Mouse (Mus musculus): ENCODE results near the gene Grin2a. TPM values are rescaled to one million over a fixed set of nuclear protein-coding genes. Genes with fewer than 3 reads are reported as not detected.

Grin2a gene
- polyA plus RNA-seq, 2 experiments: not detected

GRCm38 (mm10) chr16:9865039-9865438 lies 130.3 kb downstream of the Grin2a start:
- TF ChIP-seq CTCF (IDR thresholded peaks at IDR 0.05; ENCODE audit: low read depth): no peak
- no peak for TF ChIP-seq EP300 (IDR thresholded peaks at IDR 0.05; ENCODE audit: low read depth)
- ATAC-seq (ENCODE audit: insufficient read depth): no peak
- 51% methylated on average over 4 of the region's 4 CpGs for WGBS (ENCODE audit: insufficient replicate concordance)

GRCm38 (mm10) chr16:9857758-9858157 lies 137.6 kb downstream of the Grin2a start:
- H3K27ac ChIP-seq: no peak overlapping the region
- H3K4me2 ChIP-seq (ENCODE audit: low read depth): no peak overlapping the region
- no peaks in the 10 kb centered on the region for H3K36me3 ChIP-seq (replicated peaks; ENCODE audit: control insufficient read depth, insufficient read depth, low read depth)
- ATAC-seq (ENCODE audit: insufficient read depth) (no peak), DNase-seq (ENCODE audit: low read depth in 3 of 3, low spot score in 3 of 3) (no peak)
- TF ChIP-seq EP300 (IDR thresholded peaks at IDR 0.05; ENCODE audit: low read depth): no peak
- TF ChIP-seq CTCF (IDR thresholded peaks at IDR 0.05; ENCODE audit: low read depth): no peak
- H3K9ac ChIP-seq (replicated peaks): no peak overlapping the region
- no peaks in the 10 kb centered on the region for H3K27me3 ChIP-seq (ENCODE audit: control insufficient read depth, insufficient read depth, low read length)
- H3K9me3 ChIP-seq (ENCODE audit: control insufficient read depth, low read length): no peaks in the 10 kb centered on the region
- no peak overlapping the region for H3K4me3 ChIP-seq (ENCODE audit: insufficient read depth in 1 of 2, low read depth in 2 of 2, low read length in 2 of 2)
- 47% methylated on average over 2 of the region's 2 CpGs for WGBS (ENCODE audit: insufficient replicate concordance)
- no peaks in the 10 kb centered on the region for H3K4me1 ChIP-seq (replicated peaks; ENCODE audit: control insufficient read depth in 2 of 2, insufficient read depth in 2 of 2, low read length in 1 of 2)

More at GRCm38 (mm10) chr16:9865039-9865438, 130.3 kb downstream of the Grin2a start:
- no peak for DNase-seq (ENCODE audit: low read depth in 3 of 3, low spot score in 3 of 3)
- Histone ChIP-seq H3K9me3 (ENCODE audit: control insufficient read depth, low read length) (no peaks in the 10 kb centered on the region), H3K4me1 (replicated peaks; ENCODE audit: control insufficient read depth in 2 of 2, insufficient read depth in 2 of 2, low read length in 1 of 2) (no peaks in the 10 kb centered on the region), H3K27ac (no peak overlapping the region), H3K9ac (replicated peaks) (no peak overlapping the region), H3K4me2 (ENCODE audit: low read depth) (no peak overlapping the region), H3K27me3 (ENCODE audit: control insufficient read depth, insufficient read depth, low read length) (no peaks in the 10 kb centered on the region), H3K4me3 (ENCODE audit: insufficient read depth in 1 of 2, low read depth in 2 of 2, low read length in 2 of 2) (no peak overlapping the region), H3K36me3 (replicated peaks; ENCODE audit: control insufficient read depth, insufficient read depth, low read depth) (no peaks in the 10 kb centered on the region)

GRCm38 (mm10) chr16:9851265-9851988 lies 143.9 kb downstream of the Grin2a start:
- Histone ChIP-seq H3K4me3 (ENCODE audit: insufficient read depth in 1 of 2, low read depth in 2 of 2, low read length in 2 of 2) (no peak overlapping the region), H3K4me1 (replicated peaks; ENCODE audit: control insufficient read depth in 2 of 2, insufficient read depth in 2 of 2, low read length in 1 of 2) (no peaks in the 10 kb centered on the region), H3K27ac (no peak overlapping the region), H3K36me3 (replicated peaks; ENCODE audit: control insufficient read depth, insufficient read depth, low read depth) (no peaks in the 10 kb centered on the region), H3K4me2 (ENCODE audit: low read depth) (no peak overlapping the region), H3K27me3 (ENCODE audit: control insufficient read depth, insufficient read depth, low read length) (no peaks in the 10 kb centered on the region), H3K9ac (replicated peaks) (no peak overlapping the region), H3K9me3 (ENCODE audit: control insufficient read depth, low read length) (no peaks in the 10 kb centered on the region)
- ATAC-seq (ENCODE audit: insufficient read depth) (no peak), DNase-seq (ENCODE audit: low read depth in 3 of 3, low spot score in 3 of 3) (no peak)
- TF ChIP-seq CTCF (IDR thresholded peaks at IDR 0.05; ENCODE audit: low read depth) (no peak), EP300 (IDR thresholded peaks at IDR 0.05; ENCODE audit: low read depth) (no peak)
- 62% methylated on average over 12 of the region's 12 CpGs for WGBS (ENCODE audit: insufficient replicate concordance)

GRCm38 (mm10) chr16:9841496-9841895 lies 153.9 kb downstream of the Grin2a start:
- no peak overlapping the region for H3K4me2 ChIP-seq (ENCODE audit: low read depth)
- TF ChIP-seq CTCF (IDR thresholded peaks at IDR 0.05; ENCODE audit: low read depth): no peak
- TF ChIP-seq EP300 (IDR thresholded peaks at IDR 0.05; ENCODE audit: low read depth): no peak
- WGBS (ENCODE audit: insufficient replicate concordance): 32% methylated on average over 3 of the region's 3 CpGs
- H3K27me3 ChIP-seq (ENCODE audit: control insufficient read depth, insufficient read depth, low read length): no peaks in the 10 kb centered on the region
- no peaks in the 10 kb centered on the region for H3K9me3 ChIP-seq (ENCODE audit: control insufficient read depth, low read length)
- no peaks in the 10 kb centered on the region for H3K4me1 ChIP-seq (replicated peaks; ENCODE audit: control insufficient read depth in 2 of 2, insufficient read depth in 2 of 2, low read length in 1 of 2)
- no peak overlapping the region for H3K27ac ChIP-seq
- no peak for ATAC-seq (ENCODE audit: insufficient read depth)
- DNase-seq (ENCODE audit: low read depth in 3 of 3, low spot score in 3 of 3): no peak
- no peak overlapping the region for H3K9ac ChIP-seq (replicated peaks)
- H3K36me3 ChIP-seq (replicated peaks; ENCODE audit: control insufficient read depth, insufficient read depth, low read depth): no peaks in the 10 kb centered on the region
- H3K4me3 ChIP-seq (ENCODE audit: insufficient read depth in 1 of 2, low read depth in 2 of 2, low read length in 2 of 2): no peak overlapping the region

GRCm38 (mm10) chr16:9836542-9836941 lies 158.8 kb downstream of the Grin2a start:
- no peak for ATAC-seq (ENCODE audit: insufficient read depth)
- no peak for DNase-seq (ENCODE audit: low read depth in 3 of 3, low spot score in 3 of 3)
- H3K4me1 ChIP-seq (replicated peaks; ENCODE audit: control insufficient read depth in 2 of 2, insufficient read depth in 2 of 2, low read length in 1 of 2): no peaks in the 10 kb centered on the region
- H3K36me3 ChIP-seq (replicated peaks; ENCODE audit: control insufficient read depth, insufficient read depth, low read depth): no peaks in the 10 kb centered on the region
- H3K9ac ChIP-seq (replicated peaks): no peak overlapping the region
- no peaks in the 10 kb centered on the region for H3K9me3 ChIP-seq (ENCODE audit: control insufficient read depth, low read length)
- 39% methylated on average over 8 of the region's 8 CpGs for WGBS (ENCODE audit: insufficient replicate concordance)
- no peak for TF ChIP-seq CTCF (IDR thresholded peaks at IDR 0.05; ENCODE audit: low read depth)
- no peak for TF ChIP-seq EP300 (IDR thresholded peaks at IDR 0.05; ENCODE audit: low read depth)
- H3K4me3 ChIP-seq (ENCODE audit: insufficient read depth in 1 of 2, low read depth in 2 of 2, low read length in 2 of 2): no peak overlapping the region
- no peak overlapping the region for H3K4me2 ChIP-seq (ENCODE audit: low read depth)
- no peaks in the 10 kb centered on the region for H3K27me3 ChIP-seq (ENCODE audit: control insufficient read depth, insufficient read depth, low read length)
- no peak overlapping the region for H3K27ac ChIP-seq

All from liver, embryonic 14.5 days (tissue).